Mouse (Mus musculus): ENCODE data around the gene Plac9a. TPM values are rescaled to one million over a fixed set of nuclear protein-coding genes. Genes with fewer than 3 reads are reported as not detected.

Gene Plac9a
- 0.70 TPM in 1 of 2 replicates, not detected in the other for polyA plus RNA-seq (2012; rRNA removed)

DNA sequence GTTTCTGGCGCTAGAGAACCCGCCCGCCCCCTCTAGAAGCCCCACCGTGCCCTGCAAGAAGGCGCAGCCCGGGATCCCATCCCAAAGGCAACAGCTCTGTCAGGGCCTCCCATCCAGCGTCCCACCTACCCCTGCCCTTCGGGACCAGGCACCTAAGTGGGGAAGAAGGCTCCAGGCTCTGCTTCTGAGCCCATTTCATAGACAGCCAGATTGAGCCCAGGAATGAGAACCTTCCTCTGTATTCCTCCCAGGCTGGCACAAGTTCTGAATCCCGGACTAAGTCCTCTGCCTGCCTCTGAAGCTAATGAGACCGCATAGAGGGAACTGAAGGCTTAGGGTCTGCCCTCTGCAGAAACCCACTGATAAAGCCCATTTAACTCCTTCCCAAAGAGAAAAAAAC lies at the start of gene Plac9a:
Plac9a (minus strand) TSS at position 101 of the 400 bp plus-strand sequence.

DNA sequence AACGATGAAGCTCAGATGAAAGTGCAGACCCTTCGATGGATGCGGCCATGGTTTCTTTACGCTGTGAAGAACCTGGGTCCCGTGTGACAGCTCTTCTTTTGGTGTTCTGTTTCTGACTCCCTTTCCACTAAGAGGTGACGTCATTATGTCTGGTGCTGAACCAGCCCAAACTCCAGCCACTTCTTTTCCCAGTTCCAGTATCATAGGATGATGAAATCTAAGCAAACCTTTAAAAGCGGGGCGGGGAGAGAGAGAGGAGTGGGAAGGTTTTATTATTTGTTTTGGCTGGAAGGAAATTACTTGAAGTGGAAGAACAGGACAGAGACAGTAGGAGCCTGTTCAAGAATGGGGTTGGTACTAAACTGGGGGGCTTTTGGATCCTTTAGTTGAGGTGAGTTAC lies 35.1 kb upstream of the Plac9a start, which contains the start of gene Cphx1:
Cphx1 (plus strand) TSS at position 301 of the 400 bp plus-strand sequence.

DNA sequence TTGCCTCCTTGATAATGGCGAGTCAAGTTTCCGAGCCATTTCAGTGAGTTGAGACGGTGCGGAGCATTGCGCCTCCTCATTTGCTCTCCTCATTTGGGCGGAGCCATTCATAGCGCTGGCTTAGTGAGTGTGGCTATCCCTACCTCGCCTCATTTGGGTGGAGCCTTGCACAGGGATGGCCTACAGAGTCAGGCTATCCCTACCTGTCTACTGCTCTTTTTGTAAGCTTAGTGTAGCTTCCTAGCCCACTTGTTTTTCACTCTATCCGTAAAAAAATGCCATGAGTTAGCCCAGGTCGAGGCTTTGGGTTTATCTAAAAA lies 24.6 kb upstream of the Plac9a start, which contains the start of gene Tmem254a:
Tmem254a (minus strand) TSS at position 111 of the 320 bp plus-strand sequence.

DNA sequence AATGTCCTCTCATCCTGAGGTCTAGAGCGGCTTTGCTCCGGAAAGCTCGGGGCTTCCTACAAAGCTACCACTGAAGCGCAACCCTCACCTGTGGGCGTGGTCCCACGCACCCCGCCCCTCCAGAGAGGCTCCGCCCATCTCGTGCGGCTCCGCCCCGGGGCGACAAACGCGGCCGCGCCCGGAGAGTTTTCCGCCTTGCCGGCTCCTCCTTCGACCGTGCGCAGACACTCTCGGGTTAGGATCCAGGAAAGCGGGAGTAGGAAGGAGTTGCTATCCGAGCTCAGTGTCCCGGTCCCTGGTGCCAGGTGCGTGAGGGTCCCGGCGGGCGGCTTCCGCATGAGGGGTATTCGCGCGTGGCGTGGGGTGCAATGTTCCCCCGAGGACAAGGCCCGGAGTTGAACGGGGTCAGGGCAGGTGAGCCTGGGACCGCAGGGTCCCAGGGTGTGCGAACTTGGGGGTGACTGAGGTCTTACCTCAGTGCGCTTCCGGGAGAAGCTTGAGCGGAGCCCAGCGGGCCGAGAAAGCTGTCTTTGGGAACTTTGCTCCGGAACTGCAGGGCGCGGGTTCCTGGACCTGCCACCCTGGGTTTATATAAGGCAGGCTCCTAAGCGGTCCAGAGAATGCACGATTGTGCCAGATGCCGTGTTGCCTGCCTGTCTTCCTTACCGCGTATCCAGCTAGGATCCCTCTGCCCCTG lies 60.8 kb downstream of the Plac9a start, which contains the start of gene Anxa11:
Anxa11 (plus strand) TSS at position 166 of the 697 bp plus-strand sequence.

Other genes starting within 250 kb of the Plac9a start
- gene Ppif, start 208.9 kb downstream of the Plac9a start, polyA plus RNA-seq (2012; rRNA removed) = 59.1 and 63.5 TPM in 2 replicates
- gene Zcchc24, start 134.1 kb downstream of the Plac9a start, polyA plus RNA-seq (2012; rRNA removed) = 17.2 and 19.2 TPM in 2 replicates
- gene Anxa11, start 60.9 kb downstream of the Plac9a start, polyA plus RNA-seq (2012; rRNA removed) = 3.5 and 4.2 TPM in 2 replicates
- gene Tmem254a, start 24.6 kb upstream of the Plac9a start, polyA plus RNA-seq (2012; rRNA removed) = 3.6 and 4.5 TPM in 2 replicates
- gene Cphx1, start 35.2 kb upstream of the Plac9a start, polyA plus RNA-seq (2012; rRNA removed) = 0.05 and 0.11 TPM in 2 replicates
- gene Duxbl1, start 75.5 kb upstream of the Plac9a start, polyA plus RNA-seq (2012; rRNA removed) = 4.6 and 5.0 TPM in 2 replicates
- 6.4 and 9.4 TPM in 2 replicates for gene Gm9780, start 139.6 kb upstream of the Plac9a start, polyA plus RNA-seq (2012; rRNA removed)
- gene Tmem254c, start 164.3 kb upstream of the Plac9a start, polyA plus RNA-seq (2012; rRNA removed) = not detected in 2 replicates
- gene Cphx2, start 178.4 kb upstream of the Plac9a start, polyA plus RNA-seq (2012; rRNA removed) = not detected in 2 replicates
- gene Cphx3, start 179.2 kb upstream of the Plac9a start, polyA plus RNA-seq (2012; rRNA removed) = not detected in 2 replicates
- gene Duxbl2, start 215.2 kb upstream of the Plac9a start, polyA plus RNA-seq (2012; rRNA removed) = not detected in 2 replicates

Data from central nervous system, embryonic 18 days (tissue).